Comparison of ENCODE assay signal across 9 mouse cellular contexts in the genomic region with DNA sequence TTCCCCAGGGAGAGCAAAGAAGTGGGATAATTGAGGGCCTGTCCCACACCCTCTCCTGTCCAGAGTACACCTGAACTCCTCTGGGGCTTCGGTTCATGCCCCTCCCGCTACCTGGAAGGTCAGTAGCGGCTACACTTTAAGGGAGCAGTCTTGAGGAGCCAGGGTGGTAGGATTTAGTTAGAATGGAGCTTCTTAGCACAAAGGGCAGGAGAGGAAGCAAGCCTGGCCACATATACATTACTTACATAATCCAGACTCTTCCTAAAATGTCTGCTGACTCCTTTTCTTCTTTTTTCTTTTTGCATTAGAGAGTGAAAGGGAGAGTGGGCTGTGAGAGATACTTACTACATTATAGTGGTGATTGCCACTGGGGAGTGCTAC. TPM values are rescaled to one million over a fixed set of nuclear protein-coding genes. Genes with fewer than 3 reads are reported as not detected.
A peak's percentile ranks its signal among the peaks of the same experiment; 100 is the strongest.
DNase-seq lines count a peak whose midpoint lies in the region; ATAC-seq and TF ChIP-seq lines count a peak whose summit lies in the region.
"Had no signal": no experiment of that assay in that cellular context is flagged by ENCODE, and none has a peak within 500 bp of the region (broad histone marks: within the 10 kb centered on the region; RNA-seq: fewer than 3 reads in every experiment).

No protein-coding gene starts in this region.

- 19% methylated on average over 3 of the region's 3 CpGs for WGBS in embryonic facial prominence, embryonic 15.5 days
- 18% methylated on average over 3 of the region's 3 CpGs for WGBS in hindbrain, embryonic 12.5 days
- 7% methylated on average over 3 of the region's 3 CpGs for WGBS in midbrain, embryonic 14.5 days

- H3K36me3 ChIP-seq in embryonic facial prominence, embryonic 15.5 days = no peaks in the 10 kb centered on the region
- H3K36me3 ChIP-seq in hindbrain, embryonic 12.5 days = no peaks in the 10 kb centered on the region
- no peaks in the 10 kb centered on the region for H3K36me3 ChIP-seq in midbrain, embryonic 14.5 days (ENCODE audit: control insufficient read depth, insufficient read depth, low read length)
- H3K36me3 ChIP-seq: limb, embryonic 10.5 days had no signal

- peaks cover 44% of the 10 kb centered on the region for H3K27me3 ChIP-seq in embryonic facial prominence, embryonic 15.5 days
- peaks cover 53% of the 10 kb centered on the region for H3K27me3 ChIP-seq in hindbrain, embryonic 12.5 days
- H3K27me3 ChIP-seq in midbrain, embryonic 14.5 days (ENCODE audit: control insufficient read depth, insufficient read depth, low read length) = peaks cover 15% of the 10 kb centered on the region

- TF ChIP-seq CTCF in layer of hippocampus, adult 2 months (conservative IDR thresholded peaks at IDR 0.05) = no peak

- H3K4me1 ChIP-seq in embryonic facial prominence, embryonic 15.5 days = peaks cover 28% of the 10 kb centered on the region
- peaks cover 27% of the 10 kb centered on the region for H3K4me1 ChIP-seq in hindbrain, embryonic 12.5 days
- peaks cover 31% of the 10 kb centered on the region for H3K4me1 ChIP-seq in midbrain, embryonic 14.5 days (ENCODE audit: control insufficient read depth, insufficient read depth, low read length)

- DNase-seq in layer of hippocampus, adult 2 months (ENCODE audit: low spot score in 2 of 2) = no peak
- DNase-seq in layer of hippocampus, postnatal 25 days (ENCODE audit: extremely low spot score in 1 of 2, low spot score in 1 of 2) = no peak
- DNase-seq in midbrain, embryonic 14.5 days = no peak
- no peak for DNase-seq in adrenal gland, adult (ENCODE audit: inconsistent age in 2 of 2, low spot score in 1 of 2)
- DNase-seq in urinary bladder, postnatal 14 days (ENCODE audit: low spot score) = no peak
- no peak for DNase-seq in embryo, embryonic 10.5 days (ENCODE audit: low spot score)

- H3K4me2 ChIP-seq in embryonic facial prominence, embryonic 15.5 days (replicated peaks) = no peak overlapping the region
- peak overlapping the region; percentile 42 for H3K4me2 ChIP-seq in hindbrain, embryonic 12.5 days (replicated peaks)
- peak overlapping the region; percentile 41 for H3K4me2 ChIP-seq in midbrain, embryonic 14.5 days (ENCODE audit: low read length)

- H3K4me3 ChIP-seq in layer of hippocampus, adult 2 months = no peak overlapping the region
- H3K4me3 ChIP-seq in embryonic facial prominence, embryonic 15.5 days (replicated peaks) = no peak overlapping the region
- no peak overlapping the region for H3K4me3 ChIP-seq in hindbrain, embryonic 12.5 days
- no peak overlapping the region for H3K4me3 ChIP-seq in midbrain, embryonic 14.5 days (replicated peaks; ENCODE audit: low read depth, low read length)
- H3K4me3 ChIP-seq: limb, embryonic 10.5 days had no signal

- H3K9me3 ChIP-seq in embryonic facial prominence, embryonic 15.5 days (replicated peaks) = no peaks in the 10 kb centered on the region
- no peaks in the 10 kb centered on the region for H3K9me3 ChIP-seq in hindbrain, embryonic 12.5 days (replicated peaks)
- no peaks in the 10 kb centered on the region for H3K9me3 ChIP-seq in midbrain, embryonic 14.5 days (ENCODE audit: control insufficient read depth, low read length)
- H3K9me3 ChIP-seq: limb, embryonic 10.5 days had no signal

- no peak overlapping the region for H3K9ac ChIP-seq in embryonic facial prominence, embryonic 15.5 days
- peak overlapping the region; percentile 38; the same call in 1 of the 2 replicates for H3K9ac ChIP-seq in hindbrain, embryonic 12.5 days
- H3K9ac ChIP-seq in midbrain, embryonic 14.5 days (replicated peaks; ENCODE audit: low read length) = no peak overlapping the region

- peak overlapping the region; percentile 70 for H3K27ac ChIP-seq in layer of hippocampus, adult 2 months
- H3K27ac ChIP-seq in embryonic facial prominence, embryonic 15.5 days (replicated peaks) = no peak overlapping the region
- peak overlapping the region; percentile 60; the same call in 1 of the 2 replicates for H3K27ac ChIP-seq in hindbrain, embryonic 12.5 days
- H3K27ac ChIP-seq in midbrain, embryonic 14.5 days (replicated peaks; ENCODE audit: low read depth, low read length) = peak overlapping the region; percentile 70
- H3K27ac ChIP-seq: limb, embryonic 10.5 days had no signal

- 0 out of 2 replicates have a peak, but pooled peaks have one; percentile 8 for ATAC-seq in embryonic facial prominence, embryonic 15.5 days (ENCODE audit: insufficient number of reproducible peaks, low FRiP score, low TSS enrichment, low read depth)
- no peak; the same call in 1 of the 2 replicates for ATAC-seq in hindbrain, embryonic 12.5 days (ENCODE audit: low FRiP score)
- ATAC-seq in midbrain, embryonic 14.5 days (ENCODE audit: low FRiP score, low TSS enrichment) = no peak

RNA-seq across cellular contexts. Expression of a gene that starts 31.4 kb away (rescaled TPM):
- total RNA-seq in layer of hippocampus, adult 2 months (2021) = 10 to 100 TPM; 17.1 to 19.1 TPM
- total RNA-seq in layer of hippocampus, postnatal 25 days (2021) = 10 to 100 TPM; 16.3 to 17.0 TPM
- polyA plus RNA-seq in embryonic facial prominence, embryonic 15.5 days (2015; fragmentation: Nextera tagmentation; extraction: Ambion mirVana) = 14.9 and 15.4 TPM in 2 replicates
- 4.8 and 6.2 TPM in 2 replicates for polyA plus RNA-seq in hindbrain, embryonic 12.5 days (2016; fragmentation: Nextera tagmentation; extraction: Ambion mirVana)
- 2.2 and 4.3 TPM in 2 replicates for polyA plus RNA-seq in midbrain, embryonic 14.5 days (2014; fragmentation: Nextera tagmentation; extraction: Ambion mirVana)
